Comparison of ENCODE assay signal across 23 mouse cellular contexts in genomic region chr9:98485815-98486214, GRCm38 (mm10). TPM values are rescaled to one million over a fixed set of nuclear protein-coding genes. Genes with fewer than 3 reads are reported as not detected.
DNase-seq lines count a peak whose midpoint lies in the region; ATAC-seq and TF ChIP-seq lines count a peak whose summit lies in the region.
"Had no signal": no experiment of that assay in that cellular context is flagged by ENCODE, and none has a peak within 500 bp of the region (broad histone marks: within the 10 kb centered on the region; RNA-seq: fewer than 3 reads in every experiment).

Gene Rbp2 (plus strand): TSS chr9:98486115.

- 83% methylated on average over 3 of the region's 3 CpGs for WGBS in embryonic facial prominence, embryonic 15.5 days
- WGBS in embryonic facial prominence, embryonic 10.5 days = 85% methylated on average over 3 of the region's 3 CpGs
- 77% methylated on average over 3 of the region's 3 CpGs for WGBS in liver, postnatal 0 days (ENCODE audit: insufficient replicate concordance)
- WGBS in liver, embryonic 12.5 days (ENCODE audit: insufficient replicate concordance) = 70% methylated on average over 3 of the region's 3 CpGs
- 82% methylated on average over 3 of the region's 3 CpGs for WGBS in small intestine, adult 2 months

- intact Hi-C loops in heart, postnatal 14 days (cut with DNase I) = no loop called here

- no peak within 1 kb of the TSS for H3K9ac ChIP-seq in embryonic facial prominence, embryonic 15.5 days
- no peak within 1 kb of the TSS for H3K9ac ChIP-seq in liver, postnatal 0 days (replicated peaks)
- H3K9ac ChIP-seq in liver, embryonic 12.5 days = no peak within 1 kb of the TSS
- H3K9ac ChIP-seq: embryonic facial prominence, embryonic 13.5 days; forebrain, embryonic 13.5 days; forebrain, postnatal 0 days; heart, embryonic 12.5 days had no signal

- no peaks in the 10 kb centered on the region for H3K36me3 ChIP-seq in embryonic facial prominence, embryonic 15.5 days
- no peaks in the 10 kb centered on the region for H3K36me3 ChIP-seq in embryonic facial prominence, embryonic 10.5 days (replicated peaks)
- no peaks in the 10 kb centered on the region for H3K36me3 ChIP-seq in liver, postnatal 0 days (replicated peaks; ENCODE audit: insufficient read depth, low read length)
- no peaks in the 10 kb centered on the region for H3K36me3 ChIP-seq in liver, embryonic 12.5 days
- H3K36me3 ChIP-seq in small intestine, adult 2 months (ENCODE audit: control insufficient read depth, insufficient read depth, low read length) = no peaks in the 10 kb centered on the region; the same call in 1 of the 2 replicates
- H3K36me3 ChIP-seq: embryonic facial prominence, embryonic 13.5 days; G1E; heart, embryonic 12.5 days had no signal

- no peak within 1 kb of the TSS for H3K27ac ChIP-seq in embryonic facial prominence, embryonic 15.5 days (replicated peaks)
- no peak within 1 kb of the TSS for H3K27ac ChIP-seq in embryonic facial prominence, embryonic 10.5 days (replicated peaks)
- H3K27ac ChIP-seq in liver, postnatal 0 days (ENCODE audit: low read depth) = no peak within 1 kb of the TSS
- H3K27ac ChIP-seq in liver, embryonic 12.5 days = no peak within 1 kb of the TSS
- H3K27ac ChIP-seq in small intestine, adult 2 months (ENCODE audit: insufficient read depth, low read depth, low read length) = no peak within 1 kb of the TSS
- H3K27ac ChIP-seq: embryonic facial prominence, embryonic 13.5 days; forebrain, embryonic 13.5 days; heart, adult 2 months had no signal

- no peak for ATAC-seq in embryonic facial prominence, embryonic 15.5 days (ENCODE audit: insufficient number of reproducible peaks, low FRiP score, low TSS enrichment, low read depth)
- no peak for ATAC-seq in liver, postnatal 0 days
- ATAC-seq in liver, embryonic 12.5 days = no peak
- ATAC-seq: CD4-positive, CD25-positive, alpha-beta regulatory T cell, adult 4 months; forebrain, embryonic 13.5 days; forebrain, postnatal 0 days had no signal

- no peaks in the 10 kb centered on the region for H3K4me1 ChIP-seq in embryonic facial prominence, embryonic 15.5 days
- peaks cover 16% of the 10 kb centered on the region for H3K4me1 ChIP-seq in embryonic facial prominence, embryonic 10.5 days
- peaks cover 11% of the 10 kb centered on the region for H3K4me1 ChIP-seq in liver, postnatal 0 days (ENCODE audit: insufficient read depth)
- peaks cover 39% of the 10 kb centered on the region for H3K4me1 ChIP-seq in liver, embryonic 12.5 days
- peaks cover 14% of the 10 kb centered on the region for H3K4me1 ChIP-seq in small intestine, adult 2 months (ENCODE audit: control insufficient read depth, insufficient read depth, insufficient read length, low read length)
- H3K4me1 ChIP-seq: forebrain, embryonic 13.5 days had no signal

- H3K9me3 ChIP-seq in embryonic facial prominence, embryonic 15.5 days (replicated peaks) = no peaks in the 10 kb centered on the region
- no peaks in the 10 kb centered on the region for H3K9me3 ChIP-seq in embryonic facial prominence, embryonic 10.5 days
- no peaks in the 10 kb centered on the region for H3K9me3 ChIP-seq in liver, postnatal 0 days (ENCODE audit: low read length)
- no peaks in the 10 kb centered on the region for H3K9me3 ChIP-seq in liver, embryonic 12.5 days (replicated peaks)
- H3K9me3 ChIP-seq: embryonic facial prominence, embryonic 13.5 days; forebrain, embryonic 13.5 days; G1E; heart, embryonic 12.5 days had no signal

- TF ChIP-seq EP300 in liver, postnatal 0 days (IDR thresholded peaks at IDR 0.05; ENCODE audit: low read depth) = no peak

- no peak for DNase-seq in embryonic facial prominence, embryonic 10.5 days (ENCODE audit: low spot score)
- DNase-seq in liver, postnatal 0 days = no peak
- no peak for DNase-seq in kidney, adult 8-10 months
- no peak for DNase-seq in heart, postnatal 14 days
- DNase-seq: adrenal gland, postnatal 10 days; B cell, adult 2 months; cerebellum, adult 11 months; cerebellum, adult 8-10 months; cerebellum, postnatal 25 days; forebrain, postnatal 0 days; gastrocnemius, postnatal 14 days; heart, adult 2 months; heart, postnatal 36 days had no signal

- H3K4me2 ChIP-seq in embryonic facial prominence, embryonic 15.5 days (replicated peaks) = no peak within 1 kb of the TSS
- H3K4me2 ChIP-seq in liver, postnatal 0 days (ENCODE audit: low read depth, low read length) = no peak within 1 kb of the TSS
- no peak within 1 kb of the TSS for H3K4me2 ChIP-seq in liver, embryonic 12.5 days
- H3K4me2 ChIP-seq: embryonic facial prominence, embryonic 13.5 days; forebrain, embryonic 13.5 days; heart, embryonic 12.5 days had no signal

- TF ChIP-seq POLR2A in small intestine, adult 2 months (IDR thresholded peaks at IDR 0.05; ENCODE audit: low read depth, low read length) = no peak

- no peak within 1 kb of the TSS for H3K4me3 ChIP-seq in embryonic facial prominence, embryonic 15.5 days (replicated peaks)
- H3K4me3 ChIP-seq in embryonic facial prominence, embryonic 10.5 days = no peak within 1 kb of the TSS
- no peak within 1 kb of the TSS for H3K4me3 ChIP-seq in liver, postnatal 0 days (ENCODE audit: low read depth, low read length)
- H3K4me3 ChIP-seq in liver, embryonic 12.5 days = no peak within 1 kb of the TSS
- no peak within 1 kb of the TSS for H3K4me3 ChIP-seq in small intestine, adult 2 months (ENCODE audit: low read depth, low read length)
- H3K4me3 ChIP-seq: embryonic facial prominence, embryonic 13.5 days; forebrain, embryonic 13.5 days; heart, adult 2 months; heart, embryonic 12.5 days had no signal

- H3K27me3 ChIP-seq in embryonic facial prominence, embryonic 15.5 days = no peaks in the 10 kb centered on the region
- H3K27me3 ChIP-seq in embryonic facial prominence, embryonic 10.5 days (replicated peaks; ENCODE audit: low read depth, poor library complexity, severe bottlenecking) = no peaks in the 10 kb centered on the region
- no peaks in the 10 kb centered on the region for H3K27me3 ChIP-seq in liver, postnatal 0 days (ENCODE audit: insufficient read depth, low read length)
- no peaks in the 10 kb centered on the region for H3K27me3 ChIP-seq in liver, embryonic 12.5 days (replicated peaks)
- no peaks in the 10 kb centered on the region for H3K27me3 ChIP-seq in small intestine, adult 2 months (ENCODE audit: control insufficient read depth, insufficient read depth, low read length)
- H3K27me3 ChIP-seq: embryonic facial prominence, embryonic 13.5 days; forebrain, embryonic 13.5 days; heart, embryonic 12.5 days had no signal

- no peak for TF ChIP-seq CTCF in liver, postnatal 0 days (IDR thresholded peaks at IDR 0.05; ENCODE audit: low read depth)
- no peak for TF ChIP-seq CTCF in small intestine, adult 2 months (IDR thresholded peaks at IDR 0.05; ENCODE audit: extremely low read depth, insufficient read length, insufficient replicate concordance, low read depth, low read length)

RNA-seq across cellular contexts. Expression of gene Rbp2, which starts in this region (rescaled TPM):
- 17.8 and 21.4 TPM in 2 replicates for polyA plus RNA-seq in embryonic facial prominence, embryonic 15.5 days (2015; fragmentation: Nextera tagmentation; extraction: Ambion mirVana)
- 0.44 and 0.65 TPM in 2 replicates for polyA plus RNA-seq in embryonic facial prominence, embryonic 10.5 days (2016; fragmentation: Nextera tagmentation; extraction: Ambion mirVana)
- 85.5 and 94.5 TPM in 2 replicates for polyA plus RNA-seq in liver, postnatal 0 days (2015; fragmentation: Nextera tagmentation; extraction: Ambion mirVana)
- 2.2 and 2.7 TPM in 2 replicates for polyA plus RNA-seq in liver, embryonic 12.5 days (2016; fragmentation: Nextera tagmentation; extraction: Ambion mirVana)
- 341 and 589 TPM in 2 replicates for polyA plus RNA-seq in small intestine, adult 2 months (2012; rRNA removed)
- not detected for total RNA-seq in heart, postnatal 14 days (2021)
- total RNA-seq: G1E; gastrocnemius, adult 18-20 months; gastrocnemius, postnatal 14 days; heart, postnatal 36 days had no signal
- polyA plus RNA-seq: CD4-positive, CD25-positive, alpha-beta regulatory T cell, adult 4 months; cortical plate, adult 2 months; forebrain, embryonic 13.5 days; heart, adult 2 months had no signal
